Mouse (Mus musculus): ENCODE measurements at regions not wholly inside any gene's neighbourhood (a gene's known extent, or its start where the extent isn't known, plus 50 kb on each side); places are given as distances from the start of the nearest gene placed in this dataset.

GRCm38 (mm10) chr3:42753130-42753529 is 1010.7 kb downstream of the D3Ertd751e start:
- TF ChIP-seq CTCF (IDR thresholded peaks at IDR 0.05; ENCODE audit: borderline replicate concordance, insufficient read depth, low read length) (no peak), POLR2A (IDR thresholded peaks at IDR 0.05; ENCODE audit: low read depth, low read length) (no peak)
